Mouse (Mus musculus) R1 (cell line): Measurements from ENCODE around the gene Mfap1b.

Experiments
- DNase-seq: peaks from one replicate; pipeline ENCODE4 v3.0.0-alpha.2; 2018; ENCODE audit warnings: low read depth, low spot score

The Mfap1b gene

DNA sequence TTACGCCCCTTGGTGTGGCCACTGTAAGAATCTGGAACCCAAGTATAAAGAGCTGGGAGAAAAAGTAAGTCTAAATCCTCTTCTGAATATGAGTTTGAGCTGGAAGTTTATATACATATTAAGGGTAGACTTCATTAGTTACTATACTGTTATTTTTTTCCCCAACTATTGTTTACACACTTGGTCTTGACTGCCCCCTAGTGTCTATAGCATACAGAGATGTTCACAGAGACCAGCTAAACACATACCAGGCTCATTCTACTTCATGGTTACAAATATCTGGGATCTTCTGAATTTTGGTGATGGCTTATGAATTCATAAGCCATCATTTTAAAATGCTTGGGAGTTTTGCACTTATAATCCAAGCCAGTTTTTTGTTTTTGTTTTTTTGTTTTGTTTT lies 39.0 kb downstream of the Mfap1b start:
- DNase-seq = peak; percentile 60

DNA sequence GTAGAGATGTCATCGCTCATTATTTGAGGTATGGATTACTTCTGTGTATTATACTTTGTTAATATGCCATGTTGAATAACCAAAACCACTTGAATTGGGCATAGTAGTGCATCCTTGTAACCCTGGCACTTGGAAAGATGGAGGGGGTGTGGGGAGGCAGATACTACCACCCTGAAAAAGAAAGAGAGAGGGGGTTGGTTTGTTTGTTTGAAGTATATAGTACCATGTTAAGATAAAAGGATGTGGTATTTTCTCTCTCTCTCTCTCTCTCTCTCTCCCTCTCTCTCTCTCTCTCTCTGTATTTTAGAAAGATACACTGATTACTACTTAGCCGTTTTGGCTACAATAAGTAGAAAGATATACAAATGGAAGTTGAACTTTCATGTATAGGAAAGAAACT lies 48.0 kb downstream of the Mfap1b start:
- DNase-seq = no peak

DNA sequence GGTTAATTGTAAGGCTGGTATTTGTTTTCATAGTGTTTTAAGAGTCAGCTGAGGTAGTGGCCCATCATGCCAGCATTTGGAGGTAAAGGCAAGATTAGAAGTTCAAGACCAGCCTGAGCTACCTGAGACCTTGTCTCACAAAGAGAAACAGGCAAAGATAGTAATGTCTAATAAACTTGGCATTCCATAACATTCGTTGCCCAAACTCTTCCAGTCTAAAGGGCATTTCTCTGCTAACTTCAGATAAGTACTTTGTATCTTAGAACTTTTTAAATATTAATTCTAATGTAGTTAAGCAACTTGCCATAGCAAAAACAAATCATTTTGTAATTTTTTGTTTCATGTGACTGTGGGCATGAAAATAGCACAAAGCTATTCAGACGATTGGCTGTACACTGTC lies 50.7 kb downstream of the Mfap1b start:
- DNase-seq = no peak

DNA sequence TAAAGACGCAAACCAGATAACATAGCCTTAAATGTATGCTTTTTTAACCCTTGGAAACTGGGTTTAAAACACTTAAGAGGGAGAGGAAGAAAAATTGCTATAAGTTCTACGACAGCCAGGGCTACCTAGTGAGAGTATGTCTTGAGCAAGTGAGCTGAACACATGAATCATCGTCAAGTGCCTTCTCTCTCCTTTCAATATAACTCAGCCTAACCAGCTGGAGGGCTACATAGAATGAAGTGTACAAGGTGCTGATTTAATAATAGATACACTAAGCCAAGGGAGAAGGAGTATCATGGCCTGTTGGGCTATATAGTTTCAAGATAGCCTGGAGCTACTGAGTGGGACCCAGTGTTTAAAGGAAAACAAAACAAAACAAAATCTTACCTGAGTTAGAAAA lies 55.4 kb downstream of the Mfap1b start:
- DNase-seq = no peak

DNA sequence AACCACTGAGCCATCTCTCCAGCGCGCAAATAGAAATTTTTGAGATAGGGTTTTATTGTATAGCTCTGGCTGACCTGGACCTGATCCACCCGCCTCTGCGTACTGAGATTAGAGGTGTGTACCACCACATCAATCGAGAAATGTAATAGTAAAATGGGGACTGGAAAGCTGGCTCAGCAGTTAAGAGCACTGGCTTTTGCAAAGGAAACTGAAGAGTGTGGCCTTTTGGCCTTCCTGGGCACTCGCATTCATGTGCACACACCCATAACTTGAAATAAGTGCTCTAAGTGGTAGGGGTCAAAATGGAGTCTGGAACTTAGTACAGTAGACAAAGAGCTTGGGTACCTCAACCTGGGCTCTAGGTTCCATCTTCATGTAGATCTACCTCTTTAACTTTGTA lies 57.5 kb downstream of the Mfap1b start:
- DNase-seq = no peak

DNA sequence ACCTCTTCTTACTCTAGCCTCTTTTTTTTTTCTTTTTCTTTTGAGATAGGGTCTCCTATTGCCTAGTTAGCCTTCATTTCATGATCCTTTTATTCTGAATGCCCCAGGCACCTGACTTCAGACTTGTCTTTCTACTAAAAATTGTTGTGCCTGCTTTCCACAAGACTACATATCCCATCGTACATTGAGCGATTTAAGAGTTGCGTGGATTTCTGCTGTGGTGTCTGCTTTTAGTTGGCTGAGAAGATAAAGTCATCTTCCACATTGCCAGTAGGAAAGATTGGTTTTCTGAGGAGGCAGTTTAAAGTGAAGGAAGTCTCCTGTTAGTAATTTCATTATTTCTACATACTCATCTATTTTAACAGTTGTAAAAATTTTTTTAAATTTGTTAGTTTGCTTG lies 58.3 kb downstream of the Mfap1b start:
- DNase-seq = no peak

DNA sequence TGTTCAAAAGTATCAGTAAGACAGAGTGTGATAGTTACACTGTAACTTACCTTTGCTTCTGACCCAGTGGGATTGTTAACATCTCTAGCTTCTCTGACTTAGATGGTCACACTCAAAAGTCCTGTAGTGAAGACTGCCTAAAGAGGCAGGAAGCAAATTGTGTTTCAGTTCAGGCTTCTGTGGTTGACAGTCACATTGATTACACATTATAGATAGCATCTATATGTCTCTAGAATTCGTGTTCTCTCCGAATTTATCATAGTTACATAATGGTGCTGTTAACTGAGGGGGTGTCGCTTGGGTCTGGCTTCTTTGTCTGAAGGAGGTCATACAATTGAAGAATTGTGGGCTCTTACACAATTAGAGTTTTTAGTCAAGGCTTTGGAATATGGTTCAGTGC lies 58.8 kb downstream of the Mfap1b start:
- DNase-seq = no peak

DNA sequence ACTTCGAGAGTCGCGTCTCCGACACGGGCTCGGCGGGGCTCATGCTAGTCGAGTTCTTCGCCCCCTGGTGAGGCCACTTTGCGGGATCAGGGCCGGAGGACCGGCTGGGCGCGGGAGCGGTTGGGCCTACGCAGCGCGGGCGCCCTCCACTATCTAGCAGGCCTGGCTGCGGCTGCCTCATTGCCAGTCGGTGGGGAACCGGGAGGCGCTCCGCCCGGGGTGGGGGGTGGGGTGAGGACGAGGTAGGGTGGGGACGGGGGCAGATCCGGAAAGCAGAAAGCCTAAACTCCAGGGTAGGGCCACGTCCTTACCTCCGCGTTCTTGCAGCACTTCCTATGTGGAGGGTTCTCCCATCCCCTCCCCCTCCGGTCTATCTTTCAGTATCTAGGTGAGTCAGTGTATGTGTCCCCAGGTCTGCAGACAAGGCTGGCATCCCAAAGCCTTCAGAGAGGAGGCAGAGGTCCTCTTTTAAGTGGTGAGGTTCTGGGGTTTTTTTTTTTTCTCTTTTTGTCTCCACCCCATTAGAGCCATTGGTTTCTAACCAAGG lies 59.7 kb downstream of the Mfap1b start:
- DNase-seq = peak; percentile 87

DNA sequence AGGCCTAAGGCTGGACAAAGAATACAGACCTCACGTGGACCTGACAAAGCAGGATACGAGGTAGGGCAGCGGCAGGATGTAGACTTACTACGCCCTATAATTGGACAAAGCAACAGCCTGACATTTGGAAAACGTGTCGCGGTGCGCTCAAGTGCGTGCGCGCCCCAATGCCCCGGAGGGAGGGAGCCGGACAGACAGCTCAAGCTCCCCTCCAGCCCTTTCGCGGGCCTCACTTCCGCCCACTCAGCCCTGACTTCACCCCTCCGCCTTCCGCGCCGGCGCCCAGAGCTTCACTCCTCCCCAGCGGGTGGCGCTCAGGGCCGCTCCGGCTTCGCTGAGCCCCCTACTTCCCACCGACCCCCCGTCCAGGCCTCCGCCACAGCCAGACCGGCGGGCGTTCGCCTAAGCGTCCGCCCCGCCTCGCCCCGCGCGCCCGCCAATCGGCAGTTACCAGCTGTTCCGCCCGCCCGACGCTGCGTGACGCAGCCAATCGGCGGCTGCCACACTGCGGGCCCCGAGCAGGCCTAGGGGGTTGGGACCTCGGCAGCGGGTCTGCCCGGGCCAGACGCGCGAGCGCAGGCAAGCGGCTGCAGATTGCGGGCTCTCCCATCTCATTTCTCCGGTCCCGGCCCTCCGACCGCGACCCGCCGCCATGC lies 60.4 kb downstream of the Mfap1b start, which contains the start of the genes Pdia3 and Catsper2:
TSS of gene Pdia3 (plus strand) at position 389 of the 656 bp plus-strand sequence.
TSS of gene Catsper2 (minus strand) at position 406 of the 656 bp plus-strand sequence.
- peak; percentile 95 for DNase-seq

DNA sequence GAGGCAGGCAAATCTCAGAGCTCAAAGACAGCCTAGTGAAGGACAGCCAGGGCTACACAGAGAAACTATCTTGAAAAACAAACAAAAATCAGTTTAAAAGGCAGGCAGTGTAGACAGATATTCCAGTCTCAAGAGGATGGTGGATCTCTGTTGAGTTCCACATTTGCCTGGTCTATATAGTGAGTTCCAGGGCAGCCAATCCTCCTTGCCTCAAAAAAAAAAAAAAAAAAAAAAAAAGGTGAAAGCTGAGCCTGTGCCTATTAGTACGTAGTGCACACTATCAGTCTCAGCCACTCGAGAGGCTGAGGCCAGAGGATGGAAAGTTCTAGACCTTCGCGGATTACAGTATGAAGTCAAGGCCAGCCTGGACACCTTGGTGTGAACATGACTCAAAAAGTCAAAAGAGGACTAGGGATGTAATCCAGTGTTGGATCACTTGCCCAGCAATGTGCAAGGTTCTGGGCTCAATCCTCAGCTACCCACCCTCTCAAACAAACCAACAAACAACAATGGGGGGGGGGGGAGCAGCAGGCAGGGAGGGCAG lies 61.0 kb downstream of the Mfap1b start:
- no peak for DNase-seq
